Mouse (Mus musculus) lung, postnatal 0 days (tissue): ENCODE data around the gene Adam12. TPM values are rescaled to one million over a fixed set of nuclear protein-coding genes. Genes with fewer than 3 reads are reported as not detected.

Experiments
- ATAC-seq: fragments of 200-750 bp; cut with Nextera tagmentation; 2 replicates; pipeline ENCODE4 v1.8.0; 2017; ENCODE audit warnings: moderate library complexity
- DNase-seq: peaks from one replicate; pipeline ENCODE4 v3.0.0-alpha.2; 2016; ENCODE audit warnings: low spot score
- H3K27ac ChIP-seq: fragments of 300-500 bp; sonication (generic); 2 replicates; pipeline ENCODE4 v1.5.1; 2014; ENCODE audit warnings: antibody characterized with exemption, mild to moderate bottlenecking, low read length, mixed read lengths
- H3K27me3 ChIP-seq: fragments of 300-500 bp; sonication (generic); replicated peaks from 2 replicates; pipeline ENCODE4 v1.6.1; 2014; ENCODE audit warnings: low read length, mixed read lengths; ENCODE audit not compliant: insufficient read depth
- H3K36me3 ChIP-seq: fragments of 300-500 bp; sonication (generic); 2 replicates; pipeline ENCODE4 v1.6.1; 2014; ENCODE audit warnings: low read length, mixed read lengths; ENCODE audit not compliant: insufficient read depth
- H3K4me1 ChIP-seq: fragments of 300-500 bp; sonication (generic); 2 replicates; pipeline ENCODE4 v1.6.1; 2014; ENCODE audit warnings: antibody characterized with exemption, low read depth, low read length, mixed read lengths; ENCODE audit not compliant: insufficient read depth
- H3K4me2 ChIP-seq: fragments of 300-500 bp; sonication (generic); replicated peaks from 2 replicates; pipeline ENCODE4 v1.6.1; 2014; ENCODE audit warnings: low read depth, mild to moderate bottlenecking, low read length, moderate library complexity, mixed read lengths
- H3K4me3 ChIP-seq: fragments of 300-500 bp; sonication (generic); 2 replicates; pipeline ENCODE4 v1.5.1; 2014; ENCODE audit warnings: low read depth, low read length
- H3K9ac ChIP-seq: fragments of 300-500 bp; sonication (generic); replicated peaks from 2 replicates; pipeline ENCODE4 v1.6.1; 2014; ENCODE audit warnings: low read depth, mild to moderate bottlenecking
- H3K9me3 ChIP-seq: fragments of 300-500 bp; sonication (generic); 2 replicates; pipeline ENCODE4 v1.6.1; 2016; ENCODE audit warnings: low read length, mixed read lengths
- CTCF ChIP-seq: IDR thresholded peaks from 2 replicates; pipeline ENCODE4 v1.5.1; 2016; ENCODE audit warnings: antibody characterized with exemption, mild to moderate bottlenecking
- EP300 ChIP-seq: IDR thresholded peaks from 2 replicates; pipeline ENCODE4 v1.6.1; 2016; ENCODE audit warnings: antibody characterized with exemption, mild to moderate bottlenecking, control low read depth
- WGBS: fragments of 180-500 bp; shearing (Covaris S2); extraction: QIAGEN DNeasy Blood & Tissue Kit; methylation state at CpG from one replicate; pipeline ENCODE4 v1.1.7; 2014; 5-methylcytosine and 5-hydroxymethylcytosine counted together
- polyA plus RNA-seq: library from polyadenylated mRNA; unstranded; fragments of >200 nt; fragmentation: Nextera tagmentation; extraction: Ambion mirVana; gene quantifications from 2 replicates; pipeline ENCODE4 v1.2.1, GENCODE M21; 2015

The Adam12 gene
- polyA plus RNA-seq, 1 experiment from 2014 or later: 2.5 TPM

GRCm38 (mm10) chr7:134173442-134174090 lies 58.4 kb downstream of the Adam12 start:
- no peak for ATAC-seq
- TF ChIP-seq CTCF (no peak), EP300 (no peak)

GRCm38 (mm10) chr7:134170180-134170910 lies 61.6 kb downstream of the Adam12 start:
- H3K27me3 ChIP-seq: no peaks in the 10 kb centered on the region
- no peak overlapping the region for H3K4me3 ChIP-seq
- TF ChIP-seq CTCF: no peak
- no peak for TF ChIP-seq EP300
- H3K36me3 ChIP-seq: no peaks in the 10 kb centered on the region
- no peaks in the 10 kb centered on the region for H3K4me1 ChIP-seq
- DNase-seq: no peak
- no peak overlapping the region for H3K4me2 ChIP-seq
- no peak for ATAC-seq
- H3K9ac ChIP-seq: no peak overlapping the region
- H3K9me3 ChIP-seq: no peaks in the 10 kb centered on the region
- 85% methylated on average over 9 of the region's 9 CpGs for WGBS
- H3K27ac ChIP-seq: no peak overlapping the region

More at GRCm38 (mm10) chr7:134173442-134174090, 58.4 kb downstream of the Adam12 start:
- WGBS: 88% methylated on average over 14 of the region's 14 CpGs
- no peak for DNase-seq
- Histone ChIP-seq H3K4me1 (no peaks in the 10 kb centered on the region), H3K27me3 (no peaks in the 10 kb centered on the region), H3K9me3 (no peaks in the 10 kb centered on the region), H3K9ac (no peak overlapping the region), H3K4me3 (no peak overlapping the region), H3K27ac (no peak overlapping the region), H3K36me3 (no peaks in the 10 kb centered on the region), H3K4me2 (no peak overlapping the region)

GRCm38 (mm10) chr7:134169780-134170179 lies 62.2 kb downstream of the Adam12 start:
- H3K36me3 ChIP-seq: no peaks in the 10 kb centered on the region
- WGBS: 79% methylated on average over 2 of the region's 2 CpGs
- H3K27ac ChIP-seq: no peak overlapping the region
- H3K4me3 ChIP-seq: no peak overlapping the region
- no peaks in the 10 kb centered on the region for H3K27me3 ChIP-seq
- DNase-seq (no peak), ATAC-seq (no peak)
- H3K4me2 ChIP-seq: no peak overlapping the region
- no peaks in the 10 kb centered on the region for H3K4me1 ChIP-seq
- H3K9ac ChIP-seq: no peak overlapping the region
- H3K9me3 ChIP-seq: no peaks in the 10 kb centered on the region
- TF ChIP-seq EP300: no peak
- TF ChIP-seq CTCF: no peak

- Histone ChIP-seq H3K36me3 (no peaks in the 10 kb centered on the region), H3K27ac (no peak overlapping the region)
Measured at GRCm38 (mm10) chr7:134167586-134167985, 64.4 kb downstream of the Adam12 start.

GRCm38 (mm10) chr7:134163751-134164150 lies 68.2 kb downstream of the Adam12 start:
- H3K4me3 ChIP-seq: no peak overlapping the region
- no peak overlapping the region for H3K4me2 ChIP-seq
- 84% methylated on average over 2 of the region's 2 CpGs for WGBS
- H3K36me3 ChIP-seq: no peaks in the 10 kb centered on the region
- DNase-seq (no peak), ATAC-seq (no peak)
- TF ChIP-seq CTCF: no peak
- TF ChIP-seq EP300: no peak
- no peak overlapping the region for H3K27ac ChIP-seq
- H3K4me1 ChIP-seq: peaks cover 4% of the 10 kb centered on the region; the same call in 1 of the 2 replicates
- no peak overlapping the region for H3K9ac ChIP-seq
- H3K9me3 ChIP-seq: no peaks in the 10 kb centered on the region
- H3K27me3 ChIP-seq: no peaks in the 10 kb centered on the region

More at GRCm38 (mm10) chr7:134167586-134167985, 64.4 kb downstream of the Adam12 start:
- peaks cover 4% of the 10 kb centered on the region; the same call in 1 of the 2 replicates for H3K4me1 ChIP-seq
- TF ChIP-seq CTCF (no peak), EP300 (0 out of 2 replicates have a peak, but pooled peaks have one; percentile 19)
- no peak overlapping the region for H3K4me3 ChIP-seq
- no peak overlapping the region for H3K9ac ChIP-seq
- DNase-seq: peak; percentile 64
- H3K4me2 ChIP-seq: no peak overlapping the region
- no peaks in the 10 kb centered on the region for H3K27me3 ChIP-seq
- WGBS: 15% methylated on average over 3 of the region's 3 CpGs
- ATAC-seq: peak; percentile 46; the same call in 1 of the 2 replicates
- no peaks in the 10 kb centered on the region for H3K9me3 ChIP-seq

DNA sequence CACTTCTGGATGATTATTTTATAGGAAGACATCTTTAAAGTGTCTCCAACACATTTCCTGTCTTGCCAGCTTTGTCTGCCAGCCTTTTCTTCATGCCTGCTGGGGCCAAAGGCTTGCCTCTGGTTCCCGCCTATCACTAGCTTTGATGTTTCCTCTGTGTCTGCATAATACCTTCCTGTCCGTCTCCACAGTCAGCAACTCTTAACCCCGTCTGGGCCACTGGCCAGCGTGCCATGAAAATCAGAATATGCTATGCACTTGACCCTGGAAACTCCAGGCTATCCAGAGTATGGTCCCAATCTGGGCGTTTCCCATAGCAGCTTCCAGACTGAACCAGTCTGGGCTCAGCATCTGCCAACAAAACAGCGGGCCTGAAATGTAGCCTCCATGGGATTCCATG lies 69.1 kb downstream of the Adam12 start:
- no peak overlapping the region for H3K9ac ChIP-seq
- no peak overlapping the region for H3K27ac ChIP-seq
- H3K4me3 ChIP-seq: no peak overlapping the region
- no peaks in the 10 kb centered on the region for H3K36me3 ChIP-seq
- no peaks in the 10 kb centered on the region for H3K27me3 ChIP-seq
- peaks cover 4% of the 10 kb centered on the region; the same call in 1 of the 2 replicates for H3K4me1 ChIP-seq
- ATAC-seq (peak; percentile 41), DNase-seq (peak; percentile 19)
- no peak for TF ChIP-seq CTCF
- TF ChIP-seq EP300: no peak
- no peak overlapping the region for H3K4me2 ChIP-seq
- no peaks in the 10 kb centered on the region for H3K9me3 ChIP-seq
- 33% methylated on average over 6 of the region's 6 CpGs for WGBS
